Mouse (Mus musculus): Measurements from ENCODE around the gene Slc31a1. TPM values are rescaled to one million over a fixed set of nuclear protein-coding genes. Genes with fewer than 3 reads are reported as not detected.

Gene Slc31a1
- total and polyA plus RNA-seq, 3 experiments, result 14.8 to 19.1 (median 17.4) TPM

GRCm38 (mm10) chr4:62384159-62384558, 23.6 kb downstream of the Slc31a1 start:
- intact Hi-C loops (cut with DNase I), result no loop called here
- DNase-seq, result no peak
- Histone ChIP-seq H3K4me1 (ENCODE audit: control insufficient read depth, insufficient read depth, low read length) (peaks cover 2% of the 10 kb centered on the region), H3K27ac (no peak overlapping the region), H3K9ac (ENCODE audit: low read depth, low read length) (no peak overlapping the region), H3K79me2 (replicated peaks; ENCODE audit: control insufficient read depth, insufficient read depth, low read length) (peaks cover 3% of the 10 kb centered on the region; the same call in 1 of the 2 replicates), H3K27me3 (ENCODE audit: control insufficient read depth, insufficient read depth, low read length) (no peaks in the 10 kb centered on the region), H3K36me3 (ENCODE audit: control insufficient read depth, insufficient read depth, low read length) (no peaks in the 10 kb centered on the region), H3K4me3 (no peak overlapping the region)
- WGBS, result 82% methylated on average over 1 of the region's 1 CpGs
- TF ChIP-seq EP300 (IDR thresholded peaks at IDR 0.05; ENCODE audit: insufficient read depth, low read depth, low read length) (no peak), CTCF (IDR thresholded peaks at IDR 0.05) (no peak), POLR2A (IDR thresholded peaks at IDR 0.05; ENCODE audit: insufficient read depth, low read depth, low read length) (no peak)

GRCm38 (mm10) chr4:62385439-62385838, 24.9 kb downstream of the Slc31a1 start:
- H3K36me3 ChIP-seq (ENCODE audit: control insufficient read depth, insufficient read depth, low read length), result no peaks in the 10 kb centered on the region
- H3K27me3 ChIP-seq (ENCODE audit: control insufficient read depth, insufficient read depth, low read length), result no peaks in the 10 kb centered on the region
- H3K9ac ChIP-seq (ENCODE audit: low read depth, low read length), result no peak overlapping the region
- 92% methylated on average over 7 of the region's 7 CpGs for WGBS
- no peak overlapping the region for H3K27ac ChIP-seq
- peaks cover 1% of the 10 kb centered on the region; the same call in 1 of the 2 replicates for H3K79me2 ChIP-seq (replicated peaks; ENCODE audit: control insufficient read depth, insufficient read depth, low read length)
- H3K4me1 ChIP-seq (ENCODE audit: control insufficient read depth, insufficient read depth, low read length), result no peaks in the 10 kb centered on the region
- no peak overlapping the region for H3K4me3 ChIP-seq
- intact Hi-C loops (cut with DNase I), result no loop called here
- DNase-seq, result no peak
- TF ChIP-seq EP300 (IDR thresholded peaks at IDR 0.05; ENCODE audit: insufficient read depth, low read depth, low read length), result no peak
- no peak for TF ChIP-seq POLR2A (IDR thresholded peaks at IDR 0.05; ENCODE audit: insufficient read depth, low read depth, low read length)
- no peak for TF ChIP-seq CTCF (IDR thresholded peaks at IDR 0.05)

DNA sequence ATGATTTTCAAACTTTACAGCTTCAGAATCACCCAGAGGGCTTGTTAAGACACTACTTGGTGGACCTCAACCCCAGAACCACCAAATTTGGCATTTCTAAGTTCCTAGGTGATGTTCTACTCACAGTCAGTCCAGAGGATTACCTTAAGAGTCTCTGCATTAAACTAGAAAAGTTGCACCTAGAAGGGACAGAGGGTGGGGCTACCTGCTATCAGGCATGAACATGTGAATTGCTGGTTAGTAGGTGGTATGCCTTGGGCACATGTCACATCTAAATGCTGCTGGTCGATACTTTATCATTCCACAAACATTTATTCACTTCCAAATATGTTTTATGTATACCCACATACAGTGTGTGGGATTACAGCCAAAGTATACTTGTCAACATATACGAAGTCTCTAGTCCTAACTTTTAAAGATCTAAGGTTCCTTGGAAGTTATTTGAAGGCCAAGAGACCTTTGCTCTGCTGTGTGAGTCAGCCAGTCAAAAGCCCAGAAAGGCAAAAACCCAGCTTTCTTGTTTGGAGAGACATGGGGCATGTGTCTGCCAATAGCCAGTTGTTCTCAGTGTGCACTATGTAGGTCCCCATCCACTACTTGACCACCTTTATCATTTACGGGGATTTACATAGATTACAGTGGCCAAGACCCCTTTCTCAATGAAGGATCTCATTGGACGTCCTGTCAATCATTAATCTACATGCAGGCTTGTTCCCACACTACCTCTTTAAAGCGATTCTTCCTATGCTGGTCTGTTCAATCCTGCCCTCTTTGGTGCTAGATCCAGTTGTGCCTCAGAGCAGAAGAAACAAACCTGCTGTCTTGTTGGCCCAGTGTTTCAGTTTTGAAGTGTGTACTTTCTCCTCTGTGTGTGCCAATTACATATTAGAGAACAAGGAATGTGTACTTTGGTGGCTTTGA, 29.3 kb downstream of the Slc31a1 start:
- Histone ChIP-seq H3K79me2 (replicated peaks; ENCODE audit: control insufficient read depth, insufficient read depth, low read length) (no peaks in the 10 kb centered on the region), H3K27me3 (ENCODE audit: control insufficient read depth, insufficient read depth, low read length) (no peaks in the 10 kb centered on the region), H3K27ac (no peak overlapping the region), H3K4me3 (no peak overlapping the region), H3K36me3 (ENCODE audit: control insufficient read depth, insufficient read depth, low read length) (no peaks in the 10 kb centered on the region), H3K9ac (ENCODE audit: low read depth, low read length) (no peak overlapping the region), H3K4me1 (ENCODE audit: control insufficient read depth, insufficient read depth, low read length) (no peaks in the 10 kb centered on the region)
- DNase-seq, result no peak
- TF ChIP-seq POLR2A (IDR thresholded peaks at IDR 0.05; ENCODE audit: insufficient read depth, low read depth, low read length) (no peak), CTCF (IDR thresholded peaks at IDR 0.05) (no peak), EP300 (IDR thresholded peaks at IDR 0.05; ENCODE audit: insufficient read depth, low read depth, low read length) (no peak)
- 84% methylated on average over 5 of the region's 5 CpGs for WGBS
- intact Hi-C loops (cut with DNase I), result no loop called here

GRCm38 (mm10) chr4:62391892-62392291, 31.4 kb downstream of the Slc31a1 start:
- H3K79me2 ChIP-seq (replicated peaks; ENCODE audit: control insufficient read depth, insufficient read depth, low read length), result no peaks in the 10 kb centered on the region
- TF ChIP-seq EP300 (IDR thresholded peaks at IDR 0.05; ENCODE audit: insufficient read depth, low read depth, low read length) (no peak), POLR2A (IDR thresholded peaks at IDR 0.05; ENCODE audit: insufficient read depth, low read depth, low read length) (no peak), CTCF (IDR thresholded peaks at IDR 0.05) (no peak)
- DNase-seq, result no peak
- H3K27ac ChIP-seq, result no peak overlapping the region
- H3K36me3 ChIP-seq (ENCODE audit: control insufficient read depth, insufficient read depth, low read length), result peaks cover 10% of the 10 kb centered on the region
- no peaks in the 10 kb centered on the region for H3K27me3 ChIP-seq (ENCODE audit: control insufficient read depth, insufficient read depth, low read length)
- H3K4me1 ChIP-seq (ENCODE audit: control insufficient read depth, insufficient read depth, low read length), result peaks cover 2% of the 10 kb centered on the region
- WGBS, result 81% methylated on average over 7 of the region's 7 CpGs
- H3K9ac ChIP-seq (ENCODE audit: low read depth, low read length), result no peak overlapping the region
- intact Hi-C loops (cut with DNase I), result no loop called here
- no peak overlapping the region for H3K4me3 ChIP-seq

DNA sequence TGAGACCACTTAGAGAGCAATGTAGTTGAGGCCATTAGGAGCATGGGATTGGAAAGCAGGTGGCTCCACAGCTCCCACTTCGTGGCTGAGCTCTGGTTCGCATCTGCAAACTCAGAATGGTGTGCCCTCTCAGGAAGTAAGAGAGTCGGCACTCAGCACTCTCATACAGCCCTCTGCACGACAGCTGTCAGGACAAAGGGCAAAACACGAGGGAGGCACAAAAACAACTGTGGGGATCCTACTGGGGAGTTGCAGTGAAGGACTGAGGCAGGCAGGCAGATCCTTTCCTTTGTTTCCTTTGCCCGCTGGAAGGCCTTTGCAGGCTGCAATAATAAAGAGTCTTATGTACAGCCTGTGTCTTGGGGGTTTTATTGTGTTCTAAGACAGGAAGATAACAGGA, 32.9 kb downstream of the Slc31a1 start:
- 62% methylated on average over 6 of the region's 6 CpGs for WGBS
- peaks cover 23% of the 10 kb centered on the region for H3K36me3 ChIP-seq (ENCODE audit: control insufficient read depth, insufficient read depth, low read length)

DNA sequence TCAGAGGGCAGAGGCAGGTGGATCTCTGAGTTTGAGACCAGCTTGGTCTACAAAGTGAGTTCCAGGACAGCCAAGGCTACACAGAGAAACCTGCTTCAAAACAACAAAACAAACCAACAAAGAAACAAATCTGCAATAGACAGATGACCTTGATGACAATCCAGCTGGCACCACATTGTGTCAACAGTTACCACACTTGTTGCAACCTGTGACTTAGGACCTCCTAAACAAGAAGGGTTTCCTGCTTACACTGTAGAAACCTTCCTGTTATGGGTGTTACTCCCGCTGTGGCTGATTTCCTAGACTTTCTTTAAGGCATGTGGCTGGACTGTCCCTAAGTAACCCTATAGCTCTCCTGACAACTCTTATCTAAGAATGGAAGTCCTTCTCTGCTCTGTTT, 35.3 kb downstream of the Slc31a1 start:
- no peak for DNase-seq
- Histone ChIP-seq H3K4me1 (ENCODE audit: control insufficient read depth, insufficient read depth, low read length) (peaks cover 3% of the 10 kb centered on the region), H3K27ac (no peak overlapping the region), H3K36me3 (ENCODE audit: control insufficient read depth, insufficient read depth, low read length) (peaks cover 27% of the 10 kb centered on the region), H3K79me2 (replicated peaks; ENCODE audit: control insufficient read depth, insufficient read depth, low read length) (0 out of 2 replicates have a peak, but pooled peaks cover 2% of the 10 kb centered on the region), H3K4me3 (no peak overlapping the region), H3K9ac (ENCODE audit: low read depth, low read length) (no peak overlapping the region), H3K27me3 (ENCODE audit: control insufficient read depth, insufficient read depth, low read length) (no peaks in the 10 kb centered on the region)
- 39% methylated on average over 1 of the region's 1 CpGs for WGBS
- TF ChIP-seq CTCF (IDR thresholded peaks at IDR 0.05) (no peak), EP300 (IDR thresholded peaks at IDR 0.05; ENCODE audit: insufficient read depth, low read depth, low read length) (no peak)
- intact Hi-C loops (cut with DNase I), result no loop called here

More for the DNA sequence above, 32.9 kb downstream of the Slc31a1 start:
- TF ChIP-seq CTCF (IDR thresholded peaks at IDR 0.05) (no peak), POLR2A (IDR thresholded peaks at IDR 0.05; ENCODE audit: insufficient read depth, low read depth, low read length) (no peak), EP300 (IDR thresholded peaks at IDR 0.05; ENCODE audit: insufficient read depth, low read depth, low read length) (no peak)
- H3K27ac ChIP-seq, result no peak overlapping the region
- H3K79me2 ChIP-seq (replicated peaks; ENCODE audit: control insufficient read depth, insufficient read depth, low read length), result 0 out of 2 replicates have a peak, but pooled peaks cover 2% of the 10 kb centered on the region
- H3K4me3 ChIP-seq, result no peak overlapping the region
- intact Hi-C loops (cut with DNase I), result no loop called here
- peaks cover 3% of the 10 kb centered on the region for H3K4me1 ChIP-seq (ENCODE audit: control insufficient read depth, insufficient read depth, low read length)
- H3K27me3 ChIP-seq (ENCODE audit: control insufficient read depth, insufficient read depth, low read length), result no peaks in the 10 kb centered on the region
- no peak overlapping the region for H3K9ac ChIP-seq (ENCODE audit: low read depth, low read length)
- DNase-seq, result no peak

Data from heart, adult 2 months (tissue).